Mouse (Mus musculus): ENCODE results near the gene Bahd1. TPM values are rescaled to one million over a fixed set of nuclear protein-coding genes. Genes with fewer than 3 reads are reported as not detected.

The Bahd1 gene
- polyA plus RNA-seq, 1 experiment = 12.8 TPM

DNA sequence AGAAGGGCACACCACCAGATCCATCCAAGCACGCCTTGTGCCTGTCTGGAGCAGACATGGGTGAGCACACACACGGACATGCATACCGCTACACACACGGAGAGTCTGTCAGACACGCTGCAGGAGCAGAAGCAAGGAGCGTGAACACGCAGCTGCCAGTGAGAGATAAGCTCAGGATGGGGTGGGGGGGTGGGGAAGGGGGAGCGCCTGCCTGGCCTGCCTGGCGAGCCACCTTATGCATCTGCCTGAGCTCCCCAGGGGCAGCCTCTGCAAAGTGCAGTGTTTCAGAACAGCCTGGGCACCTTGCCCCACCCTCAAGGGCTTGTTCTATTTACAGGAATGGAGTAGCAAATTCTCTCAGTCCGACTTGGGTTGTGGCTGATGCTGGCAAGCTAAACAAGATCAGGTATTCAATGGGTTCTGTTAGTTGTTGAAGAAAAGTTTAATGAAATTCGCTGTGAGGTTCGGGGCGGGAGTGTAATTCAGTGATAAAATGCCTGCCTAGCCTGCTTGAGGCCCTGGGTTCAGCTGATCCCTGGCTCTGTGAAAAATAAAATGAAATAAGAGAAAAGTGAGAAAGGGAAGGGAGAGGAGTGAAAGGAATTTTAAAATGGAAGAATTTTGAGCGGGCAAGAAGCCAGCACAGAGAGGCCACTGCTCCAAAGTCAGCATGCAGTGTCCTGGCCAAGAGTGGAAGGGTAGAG lies 12.2 kb upstream of the Bahd1 start:
- Histone ChIP-seq H3K4me3 (ENCODE audit: control insufficient read depth, low read depth, low read length) (no peak overlapping the region), H3K27me3 (ENCODE audit: control insufficient read depth, insufficient read depth, low read length) (no peaks in the 10 kb centered on the region), H3K4me1 (ENCODE audit: control insufficient read depth, insufficient read depth, low read length) (peaks cover 6% of the 10 kb centered on the region), H3K27ac (ENCODE audit: control insufficient read depth, insufficient read depth, low read depth, low read length) (0 out of 2 replicates have a peak overlapping the region, but pooled peaks have one; percentile 15), H3K36me3 (ENCODE audit: control insufficient read depth, insufficient read depth, low read length) (no peaks in the 10 kb centered on the region)
- no peak; the same call in 1 of the 2 replicates for TF ChIP-seq POLR2A (IDR thresholded peaks at IDR 0.05; ENCODE audit: control insufficient read depth, low read depth, low read length)
- no peak for TF ChIP-seq CTCF (IDR thresholded peaks at IDR 0.05; ENCODE audit: control insufficient read depth, insufficient read depth, insufficient replicate concordance, low read depth, low read length)

DNA sequence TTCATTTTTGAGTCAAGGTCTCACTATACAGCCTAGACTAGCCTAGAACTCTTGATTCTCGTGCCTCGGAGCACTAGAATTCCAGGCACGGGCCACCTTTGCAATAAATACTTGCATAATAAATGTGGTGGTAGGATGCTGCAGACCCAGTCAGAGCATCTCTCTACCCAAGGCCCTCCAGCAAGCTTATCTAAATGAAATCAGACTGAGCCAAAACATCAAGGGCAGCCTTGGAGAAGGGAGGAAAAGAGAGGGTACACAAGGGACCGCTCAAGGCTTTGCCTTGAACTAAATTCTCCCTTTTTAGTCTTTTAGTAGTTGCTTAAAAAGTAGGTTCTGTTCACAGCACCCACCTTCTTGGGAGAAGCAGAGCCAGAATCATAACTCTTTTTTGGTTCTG lies 9.0 kb upstream of the Bahd1 start:
- no peaks in the 10 kb centered on the region for H3K36me3 ChIP-seq (ENCODE audit: control insufficient read depth, insufficient read depth, low read length)
- H3K4me3 ChIP-seq (ENCODE audit: control insufficient read depth, low read depth, low read length) = no peak overlapping the region
- no peaks in the 10 kb centered on the region for H3K27me3 ChIP-seq (ENCODE audit: control insufficient read depth, insufficient read depth, low read length)
- no peak overlapping the region for H3K27ac ChIP-seq (ENCODE audit: control insufficient read depth, insufficient read depth, low read depth, low read length)
- no peak for TF ChIP-seq POLR2A (IDR thresholded peaks at IDR 0.05; ENCODE audit: control insufficient read depth, low read depth, low read length)
- TF ChIP-seq CTCF (IDR thresholded peaks at IDR 0.05; ENCODE audit: control insufficient read depth, insufficient read depth, insufficient replicate concordance, low read depth, low read length) = no peak
- H3K4me1 ChIP-seq (ENCODE audit: control insufficient read depth, insufficient read depth, low read length) = peaks cover 10% of the 10 kb centered on the region

DNA sequence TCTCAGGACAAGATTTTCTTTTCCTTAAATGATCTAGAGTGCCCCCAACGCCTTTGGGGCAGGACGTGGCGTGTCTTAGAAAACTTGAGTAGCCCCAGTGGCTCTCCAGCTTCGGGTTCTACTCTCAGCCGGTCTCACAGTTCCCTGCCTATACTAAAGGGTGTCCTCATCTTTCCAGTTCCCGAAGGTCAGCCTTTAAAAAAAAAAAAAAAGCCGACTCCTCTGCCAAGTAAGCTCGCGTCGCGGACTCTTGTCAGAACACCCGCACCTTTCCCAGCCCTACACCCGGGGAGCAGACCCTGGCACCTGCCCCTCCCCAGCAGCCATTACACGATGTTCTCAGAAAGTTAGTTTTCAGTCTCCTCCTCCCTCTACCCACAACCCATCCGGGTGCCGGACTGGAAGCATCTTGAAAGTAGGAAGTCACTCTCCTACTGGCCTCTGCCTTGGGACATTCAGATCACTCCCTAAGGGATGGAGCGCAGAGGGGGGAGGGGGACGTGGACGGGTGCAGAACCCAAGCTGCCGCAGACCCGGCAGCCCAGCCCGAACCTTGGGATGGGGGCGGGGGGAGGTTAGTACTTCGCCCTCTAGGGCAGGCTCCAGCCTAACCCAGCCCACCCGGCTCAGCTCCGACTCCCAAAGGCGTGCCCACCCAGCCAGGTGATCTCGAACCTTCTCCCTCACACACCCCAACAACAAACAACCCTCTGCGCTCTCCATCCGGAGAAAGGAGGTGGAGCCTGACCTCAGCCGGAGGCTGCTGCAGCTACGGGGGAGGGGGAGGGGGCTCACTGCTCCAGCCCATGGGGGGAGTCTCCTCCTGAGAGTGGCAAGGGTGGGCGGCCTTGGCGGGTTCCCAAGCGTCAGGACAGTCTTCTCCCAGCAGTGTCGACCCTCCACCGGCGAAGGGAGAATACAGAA lies 3.9 kb upstream of the Bahd1 start:
- TF ChIP-seq POLR2A (IDR thresholded peaks at IDR 0.05; ENCODE audit: control insufficient read depth, low read depth, low read length) (no peak; the same call in 1 of the 2 replicates), CTCF (IDR thresholded peaks at IDR 0.05; ENCODE audit: control insufficient read depth, insufficient read depth, insufficient replicate concordance, low read depth, low read length) (no peak)
- Histone ChIP-seq H3K27ac (ENCODE audit: control insufficient read depth, insufficient read depth, low read depth, low read length) (peak overlapping the region; percentile 28), H3K4me3 (ENCODE audit: control insufficient read depth, low read depth, low read length) (peak overlapping the region; percentile 67), H3K36me3 (ENCODE audit: control insufficient read depth, insufficient read depth, low read length) (no peaks in the 10 kb centered on the region), H3K27me3 (ENCODE audit: control insufficient read depth, insufficient read depth, low read length) (no peaks in the 10 kb centered on the region), H3K4me1 (ENCODE audit: control insufficient read depth, insufficient read depth, low read length) (peaks cover 39% of the 10 kb centered on the region)

DNA sequence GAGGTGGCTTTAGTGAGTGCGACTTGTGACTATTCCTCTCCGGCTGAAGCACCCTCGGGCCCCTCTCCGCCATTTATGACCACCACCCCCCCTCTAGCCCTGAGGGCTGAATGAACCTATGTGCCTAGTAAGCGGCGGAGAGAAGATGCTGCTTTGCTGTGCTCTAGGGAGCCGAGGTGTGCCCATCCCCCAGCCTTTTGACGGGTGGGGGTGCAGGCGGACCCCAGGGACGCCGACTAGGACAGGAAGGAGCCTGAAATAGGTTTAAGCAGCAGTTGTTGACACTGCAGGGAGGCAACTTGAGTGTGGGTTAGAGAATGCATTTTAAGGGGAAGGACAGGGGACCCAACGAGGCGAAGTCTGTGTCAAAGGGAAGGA lies 3.3 kb upstream of the Bahd1 start:
- H3K4me3 ChIP-seq (ENCODE audit: control insufficient read depth, low read depth, low read length) = peak overlapping the region; percentile 67
- H3K27ac ChIP-seq (ENCODE audit: control insufficient read depth, insufficient read depth, low read depth, low read length) = peak overlapping the region; percentile 28; the same call in 1 of the 2 replicates
- no peaks in the 10 kb centered on the region for H3K27me3 ChIP-seq (ENCODE audit: control insufficient read depth, insufficient read depth, low read length)
- peaks cover 38% of the 10 kb centered on the region for H3K4me1 ChIP-seq (ENCODE audit: control insufficient read depth, insufficient read depth, low read length)
- no peaks in the 10 kb centered on the region for H3K36me3 ChIP-seq (ENCODE audit: control insufficient read depth, insufficient read depth, low read length)
- TF ChIP-seq CTCF (IDR thresholded peaks at IDR 0.05; ENCODE audit: control insufficient read depth, insufficient read depth, insufficient replicate concordance, low read depth, low read length) (no peak), POLR2A (IDR thresholded peaks at IDR 0.05; ENCODE audit: control insufficient read depth, low read depth, low read length) (no peak)

DNA sequence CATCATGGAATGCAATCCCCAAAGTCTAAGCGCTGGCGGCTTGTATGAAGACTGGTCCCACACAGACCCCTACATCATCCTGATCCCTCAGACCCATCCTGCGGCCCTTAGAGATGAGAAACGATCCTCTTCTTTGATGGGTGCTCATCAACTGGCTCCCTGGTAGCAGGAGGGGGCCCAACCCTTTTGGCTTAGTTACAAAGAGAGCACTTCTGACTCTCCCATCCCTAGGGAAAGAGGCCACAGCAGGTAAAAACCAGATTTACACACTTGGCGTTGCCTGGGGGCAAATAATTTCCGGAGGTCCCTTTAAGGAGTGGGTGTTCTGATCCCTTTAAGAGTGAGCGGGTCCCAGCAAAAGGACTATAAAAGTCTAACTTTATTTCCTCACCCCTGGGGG lies 2.8 kb upstream of the Bahd1 start:
- TF ChIP-seq POLR2A (IDR thresholded peaks at IDR 0.05; ENCODE audit: control insufficient read depth, low read depth, low read length) (no peak), CTCF (IDR thresholded peaks at IDR 0.05; ENCODE audit: control insufficient read depth, insufficient read depth, insufficient replicate concordance, low read depth, low read length) (no peak)
- Histone ChIP-seq H3K4me3 (ENCODE audit: control insufficient read depth, low read depth, low read length) (no peak overlapping the region; the same call in 1 of the 2 replicates), H3K27ac (ENCODE audit: control insufficient read depth, insufficient read depth, low read depth, low read length) (no peak overlapping the region), H3K27me3 (ENCODE audit: control insufficient read depth, insufficient read depth, low read length) (no peaks in the 10 kb centered on the region), H3K36me3 (ENCODE audit: control insufficient read depth, insufficient read depth, low read length) (no peaks in the 10 kb centered on the region), H3K4me1 (ENCODE audit: control insufficient read depth, insufficient read depth, low read length) (peaks cover 36% of the 10 kb centered on the region)

DNA sequence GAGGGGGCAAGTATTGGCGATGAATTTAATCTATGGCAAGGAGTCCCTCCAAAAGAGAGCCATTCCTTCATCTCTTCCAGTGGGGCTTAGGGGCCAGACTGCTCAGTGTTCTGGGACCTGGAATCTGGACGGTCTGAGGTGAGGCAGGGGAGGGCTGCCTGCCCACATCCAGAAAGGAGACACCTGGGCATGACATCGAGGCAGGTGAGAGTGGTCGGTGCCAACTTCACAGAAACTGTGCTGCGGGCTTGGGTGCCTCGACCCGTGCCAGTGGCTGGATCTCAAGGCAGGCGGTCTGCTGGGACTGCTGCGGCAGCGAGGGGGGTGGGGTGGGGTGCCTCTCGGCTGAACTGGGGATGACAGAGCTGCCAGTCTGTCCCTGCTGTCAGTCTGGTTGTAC lies 2.4 kb upstream of the Bahd1 start:
- H3K36me3 ChIP-seq (ENCODE audit: control insufficient read depth, insufficient read depth, low read length) = no peaks in the 10 kb centered on the region
- TF ChIP-seq CTCF (IDR thresholded peaks at IDR 0.05; ENCODE audit: control insufficient read depth, insufficient read depth, insufficient replicate concordance, low read depth, low read length) = no peak
- TF ChIP-seq POLR2A (IDR thresholded peaks at IDR 0.05; ENCODE audit: control insufficient read depth, low read depth, low read length) = no peak
- H3K27ac ChIP-seq (ENCODE audit: control insufficient read depth, insufficient read depth, low read depth, low read length) = no peak overlapping the region
- H3K27me3 ChIP-seq (ENCODE audit: control insufficient read depth, insufficient read depth, low read length) = no peaks in the 10 kb centered on the region
- peaks cover 40% of the 10 kb centered on the region for H3K4me1 ChIP-seq (ENCODE audit: control insufficient read depth, insufficient read depth, low read length)
- no peak overlapping the region for H3K4me3 ChIP-seq (ENCODE audit: control insufficient read depth, low read depth, low read length)

DNA sequence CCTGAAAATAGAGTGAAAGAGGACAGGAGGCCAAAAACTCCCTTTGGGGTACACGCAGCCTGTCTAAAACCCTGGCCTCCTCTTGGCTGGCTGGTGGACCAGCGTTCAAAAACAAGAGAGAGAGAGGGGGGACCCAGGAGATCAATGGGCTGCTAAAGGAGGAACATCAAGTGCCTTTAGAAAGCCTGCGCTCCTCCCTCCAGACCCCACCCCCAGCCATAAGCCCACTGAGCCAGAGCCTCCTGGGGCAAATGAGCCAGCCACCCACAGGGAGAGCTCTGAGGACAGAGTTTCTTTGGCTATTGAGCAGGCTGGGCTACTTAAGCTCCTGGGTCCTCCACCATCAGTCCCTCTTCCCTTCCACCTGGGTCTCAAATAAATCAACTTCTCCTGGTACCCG lies 1.4 kb upstream of the Bahd1 start:
- peaks cover 44% of the 10 kb centered on the region for H3K4me1 ChIP-seq (ENCODE audit: control insufficient read depth, insufficient read depth, low read length)
- no peak for TF ChIP-seq POLR2A (IDR thresholded peaks at IDR 0.05; ENCODE audit: control insufficient read depth, low read depth, low read length)
- no peak for TF ChIP-seq CTCF (IDR thresholded peaks at IDR 0.05; ENCODE audit: control insufficient read depth, insufficient read depth, insufficient replicate concordance, low read depth, low read length)

More for the DNA sequence above, 1.4 kb upstream of the Bahd1 start:
- Histone ChIP-seq H3K27ac (ENCODE audit: control insufficient read depth, insufficient read depth, low read depth, low read length) (no peak overlapping the region), H3K36me3 (ENCODE audit: control insufficient read depth, insufficient read depth, low read length) (no peaks in the 10 kb centered on the region), H3K4me3 (ENCODE audit: control insufficient read depth, low read depth, low read length) (no peak overlapping the region), H3K27me3 (ENCODE audit: control insufficient read depth, insufficient read depth, low read length) (no peaks in the 10 kb centered on the region)
